Mouse (Mus musculus) neutrophil, adult 59 days (primary cell): ENCODE data around the gene Nudt17. TPM values are rescaled to one million over a fixed set of nuclear protein-coding genes. Genes with fewer than 3 reads are reported as not detected.

Experiments used
- total RNA-seq, 2 experiments: library from RNA; stranded (reverse); gene quantifications; 1 replicate in 1 of 2; 2 replicates in 1 of 2; pipeline ENCODE4 v1.2.4; 2023

Gene Nudt17
- total RNA-seq = 1 to 10 TPM; 1.8 to 2.1 TPM

GRCm38 (mm10) chr3:96707903-96708683 lies at the start of gene Nudt17:
TSS of gene Nudt17 (minus strand) at chr3:96708562.

GRCm38 (mm10) chr3:96727343-96727827 lies 19.0 kb upstream of the Nudt17 start, which contains the start of the genes Polr3c and Rnf115:
TSS of gene Polr3c (minus strand) at chr3:96727628.
TSS of gene Rnf115 (plus strand) at chr3:96727664.

GRCm38 (mm10) chr3:96696198-96696765 lies 12.1 kb downstream of the Nudt17 start, which contains the start of gene Pias3:
TSS of gene Pias3 (plus strand) at chr3:96696384.

GRCm38 (mm10) chr3:96669727-96670468 lies 38.5 kb downstream of the Nudt17 start, which contains the start of gene Ankrd35:
TSS of gene Ankrd35 (plus strand) at chr3:96670131.

Other genes with a start within 250 kb of the Nudt17 start
- not detected for gene Hfe2, start 183.4 kb downstream of the Nudt17 start, total RNA-seq
- 100 to 1,000 TPM; 403 to 416 TPM for gene Txnip, start 150.6 kb downstream of the Nudt17 start, total RNA-seq
- not detected for gene Gm16253, start 131.6 kb downstream of the Nudt17 start, total RNA-seq
- 10 to 100 TPM; 15.6 to 17.0 TPM for gene Polr3gl, start 114.4 kb downstream of the Nudt17 start, total RNA-seq
- not detected for gene Ankrd34a, start 111.9 kb downstream of the Nudt17 start, total RNA-seq
- gene Lix1l, start 107.4 kb downstream of the Nudt17 start, total RNA-seq = under 1 TPM; 0.58 to 0.68 TPM
- gene Rbm8a, start 78.6 kb downstream of the Nudt17 start, total RNA-seq = 10 to 100 TPM; 51.6 to 56.6 TPM
- 10 to 100 TPM; 11.0 to 12.7 TPM for gene Pex11b, start 73.2 kb downstream of the Nudt17 start, total RNA-seq
- gene Gm42957, start 73.1 kb downstream of the Nudt17 start, total RNA-seq = not detected
- under 1 TPM; 0.31 to 0.37 TPM for gene Itga10, start 63.0 kb downstream of the Nudt17 start, total RNA-seq
- gene Ankrd35, start 38.4 kb downstream of the Nudt17 start, total RNA-seq = not detected
- gene Pias3, start 12.2 kb downstream of the Nudt17 start, total RNA-seq = 10 to 100 TPM; 38.8 to 48.2 TPM
- 10 to 100 TPM; 38.8 to 45.6 TPM for gene Polr3c, start 19.1 kb upstream of the Nudt17 start, total RNA-seq
- 10 to 100 TPM; 68.9 to 71.1 TPM for gene Rnf115, start 19.1 kb upstream of the Nudt17 start, total RNA-seq
- gene Pdzk1, start 120.7 kb upstream of the Nudt17 start, total RNA-seq = not detected
- gene Cd160, start 120.8 kb upstream of the Nudt17 start, total RNA-seq = not detected
- under 1 TPM; 0.11 to 0.36 TPM for gene Gja5, start 196.1 kb upstream of the Nudt17 start, total RNA-seq
- gene Gpr89, start 196.8 kb upstream of the Nudt17 start, total RNA-seq = 1 to 10 TPM; 6.9 to 8.3 TPM
- not detected for gene Gja8, start 217.5 kb upstream of the Nudt17 start, total RNA-seq